27 mouse cellular contexts compared by ENCODE assay signal in the genomic region with DNA sequence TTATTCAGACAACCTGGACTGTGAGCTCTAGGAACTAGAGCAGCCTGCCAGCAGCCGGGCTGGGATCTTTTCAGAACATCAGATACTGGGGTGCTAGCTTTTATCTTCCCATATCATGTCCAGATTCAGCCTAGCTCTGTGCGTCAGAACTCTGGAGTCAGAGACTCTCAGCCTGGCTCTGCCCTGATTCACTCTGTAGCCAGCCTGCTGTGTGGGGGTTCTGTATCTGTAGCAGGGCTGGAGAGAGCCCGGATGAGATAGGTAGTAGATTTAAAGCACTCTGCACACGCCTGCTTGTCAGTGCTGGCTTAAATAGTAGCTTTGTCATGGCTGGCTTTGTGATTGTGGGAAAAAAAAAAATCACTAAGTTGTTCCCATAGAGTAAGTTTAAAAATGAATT. TPM values are rescaled to one million over a fixed set of nuclear protein-coding genes. Genes with fewer than 3 reads are reported as not detected.
A peak's percentile ranks its signal among the peaks of the same experiment; 100 is the strongest.
DNase-seq lines count a peak whose midpoint lies in the region; ATAC-seq and TF ChIP-seq lines count a peak whose summit lies in the region.
"Had no signal": no experiment of that assay in that cellular context is flagged by ENCODE, and none has a peak within 500 bp of the region (broad histone marks: within the 10 kb centered on the region; RNA-seq: fewer than 3 reads in every experiment).

No protein-coding gene starts in this region.

- peak overlapping the region; percentile 66; the same call in 1 of the 2 replicates for H3K27ac ChIP-seq in heart, embryonic 12.5 days (ENCODE audit: poor library complexity, severe bottlenecking)
- no peak overlapping the region for H3K27ac ChIP-seq in lung, embryonic 14.5 days (ENCODE audit: low read depth)
- H3K27ac ChIP-seq: forebrain, embryonic 10.5 days; hindbrain, embryonic 10.5 days; intestine, embryonic 15.5 days; limb, embryonic 12.5 days; liver, embryonic 13.5 days; macrophage; neural tube, embryonic 12.5 days had no signal

- 14% methylated on average over 4 of the region's 4 CpGs for WGBS in heart, embryonic 12.5 days
- WGBS in lung, embryonic 14.5 days, result 41% methylated on average over 4 of the region's 4 CpGs

- no peak overlapping the region for H3K4me3 ChIP-seq in heart, embryonic 12.5 days
- no peak overlapping the region for H3K4me3 ChIP-seq in lung, embryonic 14.5 days (ENCODE audit: low read depth, low read length)
- H3K4me3 ChIP-seq: forebrain, embryonic 10.5 days; hindbrain, embryonic 10.5 days; intestine, embryonic 15.5 days; limb, embryonic 12.5 days; liver, embryonic 13.5 days; neural tube, embryonic 12.5 days had no signal

- H3K9ac ChIP-seq in heart, embryonic 12.5 days, result no peak overlapping the region
- H3K9ac ChIP-seq in lung, embryonic 14.5 days, result no peak overlapping the region
- H3K9ac ChIP-seq: intestine, embryonic 15.5 days; limb, embryonic 12.5 days; liver, embryonic 13.5 days; neural tube, embryonic 12.5 days had no signal

- peaks cover 10% of the 10 kb centered on the region for H3K9me3 ChIP-seq in heart, embryonic 12.5 days (replicated peaks)
- H3K9me3 ChIP-seq in lung, embryonic 14.5 days (ENCODE audit: low read depth, low read length), result peaks cover 6% of the 10 kb centered on the region; the same call in 1 of the 2 replicates
- H3K9me3 ChIP-seq: intestine, embryonic 15.5 days; liver, embryonic 13.5 days; neural tube, embryonic 12.5 days had no signal

- no peaks in the 10 kb centered on the region for H3K27me3 ChIP-seq in heart, embryonic 12.5 days (replicated peaks)
- no peaks in the 10 kb centered on the region for H3K27me3 ChIP-seq in lung, embryonic 14.5 days (ENCODE audit: insufficient read depth, low read length)
- H3K27me3 ChIP-seq: intestine, embryonic 15.5 days; limb, embryonic 12.5 days; liver, embryonic 13.5 days; neural tube, embryonic 12.5 days; Patski had no signal

- DNase-seq in heart, adult 11 months, result no peak
- DNase-seq in lung, embryonic 14.5 days, result peak; percentile 16
- no peak for DNase-seq in lung, postnatal 14 days
- peak; percentile 11 for DNase-seq in right cerebral cortex, adult 18-20 months
- no peak for DNase-seq in right cerebral cortex, postnatal 14 days
- no peak for DNase-seq in cerebellum, postnatal 36 days
- DNase-seq: adrenal gland, postnatal 36 days; B cell, adult 2 months; cerebellum, adult 11-12 months; cerebellum, postnatal 10 days; gastrocnemius, postnatal 10 days; kidney, adult 8-10 months; kidney, postnatal 25 days; liver, embryonic 13.5 days; lung, adult 2 months; thymus, postnatal 25 days had no signal

- H3K36me3 ChIP-seq in heart, embryonic 12.5 days, result no peaks in the 10 kb centered on the region
- no peaks in the 10 kb centered on the region for H3K36me3 ChIP-seq in lung, embryonic 14.5 days (ENCODE audit: insufficient read depth)
- H3K36me3 ChIP-seq: forebrain, embryonic 10.5 days; G1E; hindbrain, embryonic 10.5 days; intestine, embryonic 15.5 days; limb, embryonic 12.5 days; liver, embryonic 13.5 days; neural tube, embryonic 12.5 days had no signal

- H3K4me1 ChIP-seq in heart, embryonic 12.5 days (replicated peaks), result peaks cover 14% of the 10 kb centered on the region
- no peaks in the 10 kb centered on the region for H3K4me1 ChIP-seq in lung, embryonic 14.5 days (ENCODE audit: insufficient read depth)
- H3K4me1 ChIP-seq: hindbrain, embryonic 10.5 days; intestine, embryonic 15.5 days; liver, embryonic 13.5 days; neural tube, embryonic 12.5 days had no signal

- H3K4me2 ChIP-seq in heart, embryonic 12.5 days, result no peak overlapping the region
- H3K4me2 ChIP-seq in lung, embryonic 14.5 days, result no peak overlapping the region
- H3K4me2 ChIP-seq: intestine, embryonic 15.5 days; limb, embryonic 12.5 days; liver, embryonic 13.5 days; neural tube, embryonic 12.5 days had no signal

- no peak for TF ChIP-seq CTCF in lung, embryonic 14.5 days (IDR thresholded peaks at IDR 0.05; ENCODE audit: low read depth)

- peak; percentile 55; the same call in 1 of the 2 replicates for ATAC-seq in heart, embryonic 12.5 days (ENCODE audit: insufficient number of reproducible peaks, low FRiP score)
- no peak for ATAC-seq in lung, embryonic 14.5 days (ENCODE audit: insufficient read depth)
- ATAC-seq: hindbrain, embryonic 16.5 days; intestine, embryonic 15.5 days; Patski had no signal

RNA-seq across cellular contexts. Expression of a gene that starts 46.0 kb away (rescaled TPM):
- polyA plus RNA-seq in heart, embryonic 12.5 days (2016; fragmentation: Nextera tagmentation; extraction: Ambion mirVana), result 30.5 and 31.9 TPM in 2 replicates
- 22.6 and 24.5 TPM in 2 replicates for polyA plus RNA-seq in lung, embryonic 14.5 days (2014; fragmentation: Nextera tagmentation; extraction: Ambion mirVana)

RNA-seq across cellular contexts. Expression of a gene that starts 51.9 kb away (rescaled TPM):
- 0.37 TPM in 1 of 2 replicates, not detected in the other for polyA plus RNA-seq in heart, embryonic 12.5 days (2016; fragmentation: Nextera tagmentation; extraction: Ambion mirVana)
- 0.29 and 0.30 TPM in 2 replicates for polyA plus RNA-seq in lung, embryonic 14.5 days (2014; fragmentation: Nextera tagmentation; extraction: Ambion mirVana)
- polyA plus RNA-seq: G1E; heart, embryonic 14.5 days; liver, embryonic 13.5 days; macrophage had no signal

Comparison
In these comparisons a context has a peak if more than half of its experiments do, and no peak if none do; other contexts are left out.
1. DNase-seq: peak in lung, embryonic 14.5 days (single experiment) and right cerebral cortex, adult 18-20 months (single experiment); none in heart, adult 11 months (single experiment), lung, postnatal 14 days (single experiment), right cerebral cortex, postnatal 14 days (single experiment) and cerebellum, postnatal 36 days (0 of 2).